Mouse (Mus musculus): ENCODE measurements around the gene 4933421I07Rik. TPM values are rescaled to one million over a fixed set of nuclear protein-coding genes. Genes with fewer than 3 reads are reported as not detected.

The 4933421I07Rik gene
- polyA plus RNA-seq (2015; fragmentation: Nextera tagmentation; extraction: Ambion mirVana), result not detected in 2 replicates

GRCm38 (mm10) chr7:42447850-42448249, at the start of gene 4933421I07Rik:
Gene 4933421I07Rik, minus strand, starts transcription at chr7:42448120.
- Histone ChIP-seq H3K4me1 (no peaks in the 10 kb centered on the region), H3K27me3 (replicated peaks) (no peaks in the 10 kb centered on the region), H3K4me3 (replicated peaks) (no peak within 1 kb of the TSS), H3K4me2 (no peak within 1 kb of the TSS), H3K9me3 (replicated peaks) (peaks cover 31% of the 10 kb centered on the region; the same call in 1 of the 2 replicates), H3K27ac (replicated peaks) (no peak within 1 kb of the TSS), H3K9ac (replicated peaks) (no peak within 1 kb of the TSS), H3K36me3 (no peaks in the 10 kb centered on the region)
- 78% methylated on average over 5 of the region's 5 CpGs for WGBS
- no peak for ATAC-seq (ENCODE audit: low FRiP score)

- Histone ChIP-seq H3K4me2 (no peak overlapping the region), H3K27me3 (replicated peaks) (no peaks in the 10 kb centered on the region), H3K4me1 (no peaks in the 10 kb centered on the region), H3K9ac (replicated peaks) (no peak overlapping the region), H3K9me3 (replicated peaks) (peaks cover 7% of the 10 kb centered on the region; the same call in 1 of the 2 replicates), H3K27ac (replicated peaks) (no peak overlapping the region), H3K36me3 (peaks cover 38% of the 10 kb centered on the region), H3K4me3 (replicated peaks) (no peak overlapping the region)
- 93% methylated on average over 9 of the region's 9 CpGs for WGBS
- no peak for ATAC-seq (ENCODE audit: low FRiP score)
These were observed 49.4 kb upstream of the 4933421I07Rik start for GRCm38 (mm10) chr7:42497356-42497755.

GRCm38 (mm10) chr7:42496202-42496601, 48.3 kb upstream of the 4933421I07Rik start:
- ATAC-seq (ENCODE audit: low FRiP score), result no peak
- Histone ChIP-seq H3K27me3 (replicated peaks) (no peaks in the 10 kb centered on the region), H3K9me3 (replicated peaks) (peaks cover 7% of the 10 kb centered on the region; the same call in 1 of the 2 replicates), H3K4me3 (replicated peaks) (no peak overlapping the region), H3K4me1 (no peaks in the 10 kb centered on the region), H3K27ac (replicated peaks) (no peak overlapping the region), H3K36me3 (peaks cover 35% of the 10 kb centered on the region), H3K4me2 (no peak overlapping the region), H3K9ac (replicated peaks) (no peak overlapping the region)
- WGBS, result 100% methylated on average over 1 of the region's 1 CpGs

DNA sequence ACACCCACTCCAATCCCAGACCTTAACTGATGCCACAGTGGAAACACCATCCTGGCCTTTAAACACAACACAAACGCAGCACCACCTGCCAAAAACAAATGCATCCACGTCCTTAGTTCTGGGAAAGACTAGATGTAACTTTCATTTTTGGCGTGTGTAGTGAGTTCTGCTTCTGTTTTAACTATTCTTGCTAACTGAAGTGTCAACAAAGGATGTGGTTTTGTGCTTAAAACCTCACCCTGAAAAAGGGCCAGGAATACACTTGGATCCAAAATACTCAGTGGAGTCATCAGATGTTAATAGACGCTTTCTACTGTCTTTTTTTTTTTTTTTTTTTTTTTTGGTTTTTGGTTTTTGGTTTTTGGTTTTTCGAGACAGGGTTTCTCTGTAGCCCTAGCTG, 42.9 kb upstream of the 4933421I07Rik start:
- Histone ChIP-seq H3K4me1 (no peaks in the 10 kb centered on the region), H3K9me3 (replicated peaks) (peaks cover 7% of the 10 kb centered on the region; the same call in 1 of the 2 replicates), H3K9ac (replicated peaks) (no peak overlapping the region), H3K27ac (replicated peaks) (no peak overlapping the region), H3K4me2 (no peak overlapping the region), H3K36me3 (peaks cover 46% of the 10 kb centered on the region), H3K27me3 (replicated peaks) (no peaks in the 10 kb centered on the region), H3K4me3 (replicated peaks) (no peak overlapping the region)
- whole genome bisulfite sequencing, result 90% methylated on average over 5 of the region's 5 CpGs
- no peak for ATAC-seq (ENCODE audit: low FRiP score)

DNA sequence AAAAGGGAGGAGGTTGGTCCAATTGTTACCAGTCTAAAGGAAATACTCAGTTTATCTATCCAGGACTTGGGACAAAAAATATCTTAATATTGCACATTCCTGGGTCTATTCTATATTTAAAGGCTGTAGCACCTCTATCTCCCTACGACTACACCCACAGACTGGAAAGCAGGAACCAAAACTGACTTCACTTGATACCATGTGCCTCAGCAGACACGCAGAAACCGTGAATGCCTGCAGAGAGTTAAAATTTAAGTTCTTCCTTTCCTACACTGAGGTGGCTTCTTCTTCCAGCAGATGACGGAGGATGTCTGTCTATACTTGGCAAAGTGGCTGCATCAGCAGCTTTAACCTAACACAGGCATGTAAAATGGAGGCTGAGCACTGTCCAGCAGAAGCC, 42.4 kb upstream of the 4933421I07Rik start:
- H3K4me2 ChIP-seq, result no peak overlapping the region
- peaks cover 51% of the 10 kb centered on the region for H3K36me3 ChIP-seq
- no peak overlapping the region for H3K9ac ChIP-seq (replicated peaks)
- H3K4me1 ChIP-seq, result no peaks in the 10 kb centered on the region
- H3K27me3 ChIP-seq (replicated peaks), result no peaks in the 10 kb centered on the region
- ATAC-seq (ENCODE audit: low FRiP score), result no peak
- no peak overlapping the region for H3K4me3 ChIP-seq (replicated peaks)
- H3K9me3 ChIP-seq (replicated peaks), result peaks cover 7% of the 10 kb centered on the region; the same call in 1 of the 2 replicates
- no peak overlapping the region for H3K27ac ChIP-seq (replicated peaks)
- 96% methylated on average over 4 of the region's 4 CpGs for WGBS

DNA sequence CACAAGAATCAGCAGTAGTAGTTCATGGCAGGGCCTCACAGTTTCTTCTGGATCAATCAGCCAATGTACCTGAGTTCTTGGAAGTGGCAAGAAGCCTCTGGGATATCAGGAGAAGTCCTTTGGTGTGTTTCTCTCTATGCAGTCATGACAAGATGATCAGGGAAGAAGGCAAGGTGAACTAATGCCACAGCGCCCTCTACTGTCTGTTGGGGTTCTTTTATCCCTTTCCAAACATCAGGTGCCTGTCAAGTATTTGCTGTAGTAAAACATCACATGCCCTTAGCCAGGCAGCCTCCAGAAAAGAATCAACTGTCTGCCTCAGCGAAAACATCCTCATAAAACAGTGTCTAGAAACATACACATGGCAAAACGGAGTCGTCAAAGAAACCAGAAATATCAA, 6.7 kb upstream of the 4933421I07Rik start:
- 69% methylated on average over 4 of the region's 4 CpGs for WGBS
- Histone ChIP-seq H3K4me3 (replicated peaks) (no peak overlapping the region), H3K27me3 (replicated peaks) (no peaks in the 10 kb centered on the region), H3K36me3 (no peaks in the 10 kb centered on the region), H3K4me1 (no peaks in the 10 kb centered on the region), H3K27ac (replicated peaks) (no peak overlapping the region), H3K9ac (replicated peaks) (no peak overlapping the region), H3K4me2 (no peak overlapping the region), H3K9me3 (replicated peaks) (peaks cover 24% of the 10 kb centered on the region; the same call in 1 of the 2 replicates)
- no peak for ATAC-seq (ENCODE audit: low FRiP score)

- no peak overlapping the region for H3K27ac ChIP-seq (replicated peaks)
- 34% methylated on average over 3 of the region's 3 CpGs for WGBS
- no peaks in the 10 kb centered on the region for H3K4me1 ChIP-seq
- H3K9ac ChIP-seq (replicated peaks), result no peak overlapping the region
- no peak overlapping the region for H3K4me3 ChIP-seq (replicated peaks)
- no peaks in the 10 kb centered on the region for H3K36me3 ChIP-seq
- no peaks in the 10 kb centered on the region for H3K27me3 ChIP-seq (replicated peaks)
- peaks cover 33% of the 10 kb centered on the region; the same call in 1 of the 2 replicates for H3K9me3 ChIP-seq (replicated peaks)
- H3K4me2 ChIP-seq, result no peak overlapping the region
- ATAC-seq (ENCODE audit: low FRiP score), result no peak
These were observed 2.7 kb upstream of the 4933421I07Rik start for GRCm38 (mm10) chr7:42450618-42451017.

DNA sequence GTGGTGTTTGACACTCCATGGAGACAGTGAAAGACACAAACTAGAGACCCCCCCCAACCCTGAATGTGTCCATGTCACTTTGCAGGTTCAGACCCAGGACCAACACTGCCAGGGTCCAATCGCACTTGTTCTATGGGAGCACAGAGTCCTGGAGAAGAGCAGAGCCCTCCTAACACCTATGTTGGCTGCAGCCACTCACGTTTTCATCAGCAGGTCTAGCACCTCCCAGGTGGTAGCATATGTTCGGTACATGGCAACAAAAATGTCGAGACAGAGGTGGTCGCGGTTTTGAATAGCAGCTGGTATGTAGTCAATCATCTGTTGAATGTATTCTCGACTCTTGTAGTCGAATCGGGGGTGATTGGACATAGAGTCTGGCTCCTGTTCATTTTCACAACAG, 568 bp downstream of the 4933421I07Rik start:
- no peak overlapping the region for H3K4me2 ChIP-seq
- H3K4me1 ChIP-seq, result no peaks in the 10 kb centered on the region
- peaks cover 26% of the 10 kb centered on the region; the same call in 1 of the 2 replicates for H3K9me3 ChIP-seq (replicated peaks)
- no peak overlapping the region for H3K4me3 ChIP-seq (replicated peaks)
- no peaks in the 10 kb centered on the region for H3K36me3 ChIP-seq
- H3K27me3 ChIP-seq (replicated peaks), result no peaks in the 10 kb centered on the region
- no peak overlapping the region for H3K9ac ChIP-seq (replicated peaks)
- WGBS, result 87% methylated on average over 9 of the region's 9 CpGs
- H3K27ac ChIP-seq (replicated peaks), result no peak overlapping the region
- ATAC-seq (ENCODE audit: low FRiP score), result no peak

Other genes with a start within 250 kb of the 4933421I07Rik start
- not detected in 2 replicates for gene Vmn2r61, start 188.1 kb downstream of the 4933421I07Rik start, polyA plus RNA-seq (2015; fragmentation: Nextera tagmentation; extraction: Ambion mirVana)
- 12.3 and 13.0 TPM in 2 replicates for gene Zfp141, start 57.6 kb upstream of the 4933421I07Rik start, polyA plus RNA-seq (2015; fragmentation: Nextera tagmentation; extraction: Ambion mirVana)
- gene Gm21028, start 130.5 kb upstream of the 4933421I07Rik start, polyA plus RNA-seq (2015; fragmentation: Nextera tagmentation; extraction: Ambion mirVana), result not detected in 2 replicates
- 2.1 and 2.6 TPM in 2 replicates for gene Zfp977, start 144.4 kb upstream of the 4933421I07Rik start, polyA plus RNA-seq (2015; fragmentation: Nextera tagmentation; extraction: Ambion mirVana)
- gene Zfp976, start 194.5 kb upstream of the 4933421I07Rik start, polyA plus RNA-seq (2015; fragmentation: Nextera tagmentation; extraction: Ambion mirVana), result 2.5 and 2.6 TPM in 2 replicates
- 6.5 and 6.7 TPM in 2 replicates for gene Zfp975, start 244.6 kb upstream of the 4933421I07Rik start, polyA plus RNA-seq (2015; fragmentation: Nextera tagmentation; extraction: Ambion mirVana)

Data from neural tube, embryonic 15.5 days (tissue).